Mouse (Mus musculus) liver, embryonic 14.5 days (tissue): Measurements from ENCODE around the gene Entpd3. TPM values are rescaled to one million over a fixed set of nuclear protein-coding genes. Genes with fewer than 3 reads are reported as not detected.

ENCODE experiments used
- ATAC-seq: fragments of 200-750 bp; cut with Nextera tagmentation; 2 replicates; pipeline ENCODE4 v1.8.0; 2017; ENCODE audit warnings: moderate number of reproducible peaks, mild to moderate bottlenecking, moderate library complexity; ENCODE audit not compliant: insufficient read depth
- DNase-seq, 3 experiments: peaks; one replicate each; pipeline ENCODE4 v3.0.0-alpha.2; 2012 to 2013; ENCODE audit warnings: low read depth in 3 of 3, low spot score in 3 of 3
- H3K27ac ChIP-seq: fragments of 300-500 bp; sonication (generic); 2 replicates; pipeline ENCODE4 v1.5.1; 2014; ENCODE audit warnings: moderate library complexity, mild to moderate bottlenecking, control low read depth, inconsistent platforms
- H3K27me3 ChIP-seq: fragments of 300-500 bp; sonication (generic); 2 replicates; pipeline ENCODE4 v1.6.1; 2014; ENCODE audit warnings: mild to moderate bottlenecking, low read length, moderate library complexity; ENCODE audit not compliant: control insufficient read depth, insufficient read depth
- H3K36me3 ChIP-seq: fragments of 300-500 bp; sonication (generic); replicated peaks from 2 replicates; pipeline ENCODE4 v1.6.1; 2014; ENCODE audit warnings: low read depth; ENCODE audit not compliant: control insufficient read depth, insufficient read depth
- H3K4me1 ChIP-seq, 2 experiments: fragments of 200-500 bp in 1 of 2; fragments of 300-500 bp in 1 of 2; sonication (generic) in 1 of 2; replicated peaks; 2 replicates each; pipeline ENCODE4 v1.6.1; 2012 to 2014; ENCODE audit warnings: antibody characterized with exemption in 1 of 2, inconsistent platforms in 1 of 2, low read length in 1 of 2; ENCODE audit not compliant: control insufficient read depth in 2 of 2, insufficient read depth in 2 of 2
- H3K4me2 ChIP-seq: fragments of 300-500 bp; sonication (generic); 2 replicates; pipeline ENCODE4 v1.6.1; 2014; ENCODE audit warnings: low read depth, mild to moderate bottlenecking, control low read depth, moderate library complexity
- H3K4me3 ChIP-seq, 2 experiments: fragments of 200-500 bp in 1 of 2; fragments of 300-500 bp in 1 of 2; sonication (generic) in 1 of 2; 2 replicates each; pipeline ENCODE4 v1.5.1; 2012 to 2014; ENCODE audit warnings: low read depth in 2 of 2, low read length in 2 of 2, mild to moderate bottlenecking in 2 of 2, control low read depth in 1 of 2, inconsistent platforms in 1 of 2, moderate library complexity in 1 of 2; ENCODE audit not compliant: insufficient read depth in 1 of 2
- H3K9ac ChIP-seq: fragments of 300-500 bp; sonication (generic); replicated peaks from 2 replicates; pipeline ENCODE4 v1.6.1; 2014; ENCODE audit warnings: mild to moderate bottlenecking, control low read depth, moderate library complexity
- H3K9me3 ChIP-seq: fragments of 300-500 bp; sonication (generic); 2 replicates; pipeline ENCODE4 v1.6.1; 2016; ENCODE audit warnings: low read length, mixed read lengths; ENCODE audit not compliant: control insufficient read depth
- CTCF ChIP-seq: IDR thresholded peaks from 2 replicates; pipeline ENCODE4 v1.5.1; 2016; ENCODE audit warnings: antibody characterized with exemption, low read depth, control low read depth
- EP300 ChIP-seq: IDR thresholded peaks from 2 replicates; pipeline ENCODE4 v1.6.1; 2016; ENCODE audit warnings: antibody characterized with exemption, low read depth
- whole genome bisulfite sequencing: fragments of 180-500 bp; shearing (Covaris S2); extraction: QIAGEN DNeasy Blood & Tissue Kit; methylation state at CpG from one replicate; pipeline ENCODE4 v1.1.7; 2014; ENCODE audit not compliant: insufficient replicate concordance; 5-methylcytosine and 5-hydroxymethylcytosine counted together
- polyA plus RNA-seq, 2 experiments: library from polyadenylated mRNA; depleted of rRNA in 1 of 2; stranded (reverse) in 1 of 2; unstranded in 1 of 2; fragments of >200 nt; fragmentation: Nextera tagmentation in 1 of 2; extraction: Ambion mirVana in 1 of 2; gene quantifications; 2 replicates each; pipeline versions ENCODE4 v1.2.1 to v1.2.3; 2012 to 2014

The Entpd3 gene
- polyA plus RNA-seq, 2 experiments, result 0.01 TPM; not detected in 1

GRCm38 (mm10) chr9:120493781-120494180, 45.8 kb upstream of the Entpd3 start:
- Histone ChIP-seq H3K4me1 (peaks cover 6 to 10% of the 10 kb centered on the region in 2 experiments), H3K4me2 (peak overlapping the region; percentile 94), H3K27ac (peak overlapping the region; percentile 64), H3K4me3 (peak overlapping the region; percentile 77 to 81), H3K36me3 (peaks cover 23% of the 10 kb centered on the region), H3K9ac (peak overlapping the region; percentile 87), H3K27me3 (no peaks in the 10 kb centered on the region), H3K9me3 (no peaks in the 10 kb centered on the region)
- DNase-seq, result no peak
- no peak for TF ChIP-seq CTCF
- TF ChIP-seq EP300, result no peak
- no peak for ATAC-seq
- 53% methylated on average over 12 of the region's 12 CpGs for WGBS

- Histone ChIP-seq H3K9ac (no peak overlapping the region), H3K36me3 (peaks cover 23% of the 10 kb centered on the region), H3K9me3 (no peaks in the 10 kb centered on the region), H3K27ac (no peak overlapping the region), H3K27me3 (no peaks in the 10 kb centered on the region), H3K4me1 (peaks cover 6 to 10% of the 10 kb centered on the region in 2 experiments), H3K4me3 (no peak overlapping the region), H3K4me2 (no peak overlapping the region)
- ATAC-seq, result no peak
- WGBS, result 3% methylated on average over 3 of the region's 3 CpGs
- DNase-seq, result peak; percentile 46 to 54 (median 46)
- no peak for TF ChIP-seq EP300
- TF ChIP-seq CTCF, result peak; percentile 96
Measured at GRCm38 (mm10) chr9:120496691-120497090, 42.9 kb upstream of the Entpd3 start.

GRCm38 (mm10) chr9:120497983-120498382, 41.6 kb upstream of the Entpd3 start:
- Histone ChIP-seq H3K9ac (no peak overlapping the region), H3K27me3 (no peaks in the 10 kb centered on the region), H3K36me3 (peaks cover 23% of the 10 kb centered on the region), H3K4me1 (peaks cover 6 to 10% of the 10 kb centered on the region in 2 experiments), H3K4me2 (no peak overlapping the region), H3K9me3 (no peaks in the 10 kb centered on the region), H3K27ac (no peak overlapping the region), H3K4me3 (no peak overlapping the region)
- ATAC-seq (no peak), DNase-seq (no peak)
- WGBS, result 73% methylated on average over 5 of the region's 5 CpGs
- TF ChIP-seq EP300 (no peak), CTCF (no peak)

- Histone ChIP-seq H3K4me1 (peaks cover 0 to 2% of the 10 kb centered on the region in 2 experiments; a peak in 2 of 4 replicates), H3K9me3 (no peaks in the 10 kb centered on the region), H3K27me3 (no peaks in the 10 kb centered on the region), H3K36me3 (no peaks in the 10 kb centered on the region), H3K4me2 (no peak overlapping the region), H3K4me3 (no peak overlapping the region), H3K27ac (no peak overlapping the region), H3K9ac (no peak overlapping the region)
- TF ChIP-seq CTCF, result peak; percentile 73
- no peak for TF ChIP-seq EP300
- DNase-seq (no peak), ATAC-seq (no peak)
- 25% methylated on average over 10 of the region's 10 CpGs for WGBS
Measured at GRCm38 (mm10) chr9:120501191-120501902, 38.3 kb upstream of the Entpd3 start.

- H3K27ac ChIP-seq, result no peak overlapping the region
- no peak overlapping the region for H3K4me2 ChIP-seq
- no peak overlapping the region for H3K4me3 ChIP-seq
- no peaks in the 10 kb centered on the region for H3K36me3 ChIP-seq
- 0 out of 2 replicates have a peak overlapping the region, but pooled peaks have one; percentile 9 for H3K9ac ChIP-seq
- TF ChIP-seq CTCF (peak; percentile 91), EP300 (no peak)
- peak; percentile 68 to 75 (median 72) for DNase-seq
- no peaks in the 10 kb centered on the region for H3K27me3 ChIP-seq
- 7% methylated on average over 8 of the region's 8 CpGs for WGBS
- peak; percentile 13; the same call in 1 of the 2 replicates for ATAC-seq
- no peaks in the 10 kb centered on the region; the same call in 1 of the 2 replicates for H3K9me3 ChIP-seq
- H3K4me1 ChIP-seq, result peaks cover 0 to 2% of the 10 kb centered on the region in 2 experiments; a peak in 2 of 4 replicates
Measured at GRCm38 (mm10) chr9:120502013-120502412, 37.6 kb upstream of the Entpd3 start.
